Mouse (Mus musculus) hematopoietic stem cell, adult 5-6 weeks (primary cell): Measurements from ENCODE around the gene Gkn3. TPM values are rescaled to one million over a fixed set of nuclear protein-coding genes. Genes with fewer than 3 reads are reported as not detected.

Experiments
- ATAC-seq, 2 experiments: fragments of 125-278 bp in 1 of 2; replicated peaks in 1 of 2; 2 replicates each; pipeline ENCODE4 v1.8.0; 2016 to 2017; ENCODE audit warnings: inconsistent platforms in 2 of 2, mild to moderate bottlenecking in 2 of 2, moderate number of reproducible peaks in 2 of 2, low read depth in 1 of 2, moderate TSS enrichment in 1 of 2; ENCODE audit not compliant: low FRiP score in 2 of 2, poor library complexity in 2 of 2, severe bottlenecking in 2 of 2, insufficient read depth in 1 of 2, low TSS enrichment in 1 of 2
- total RNA-seq: library from RNA; stranded (forward); fragments of 172-1452, 232-1000 nt; gene quantifications from 2 replicates; pipeline ENCODE4 v1.2.3, GENCODE M21; 2017

The Gkn3 gene
- total RNA-seq, 1 experiment from 2014 or later, result 2.5 TPM

DNA sequence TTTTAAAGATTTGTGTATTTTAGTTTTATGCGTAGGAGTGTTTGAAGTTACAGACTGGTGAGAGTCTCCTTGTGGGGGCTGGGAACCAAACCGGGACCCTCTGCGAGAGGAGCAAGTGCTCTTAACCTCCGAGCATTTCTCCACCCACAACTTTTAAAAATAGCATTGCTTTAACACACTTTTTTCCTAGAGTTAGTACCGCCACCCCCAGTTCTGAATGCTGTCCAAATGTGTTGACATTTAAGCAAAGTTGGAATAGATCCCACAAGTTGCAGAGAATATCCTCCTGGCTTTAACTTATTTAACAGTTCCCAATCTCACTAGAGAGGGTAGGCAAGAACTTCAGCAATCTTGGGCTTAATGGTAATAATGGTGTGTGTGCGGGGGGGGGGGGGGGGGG lies 4.0 kb downstream of the Gkn3 start:
- ATAC-seq, result no peak

DNA sequence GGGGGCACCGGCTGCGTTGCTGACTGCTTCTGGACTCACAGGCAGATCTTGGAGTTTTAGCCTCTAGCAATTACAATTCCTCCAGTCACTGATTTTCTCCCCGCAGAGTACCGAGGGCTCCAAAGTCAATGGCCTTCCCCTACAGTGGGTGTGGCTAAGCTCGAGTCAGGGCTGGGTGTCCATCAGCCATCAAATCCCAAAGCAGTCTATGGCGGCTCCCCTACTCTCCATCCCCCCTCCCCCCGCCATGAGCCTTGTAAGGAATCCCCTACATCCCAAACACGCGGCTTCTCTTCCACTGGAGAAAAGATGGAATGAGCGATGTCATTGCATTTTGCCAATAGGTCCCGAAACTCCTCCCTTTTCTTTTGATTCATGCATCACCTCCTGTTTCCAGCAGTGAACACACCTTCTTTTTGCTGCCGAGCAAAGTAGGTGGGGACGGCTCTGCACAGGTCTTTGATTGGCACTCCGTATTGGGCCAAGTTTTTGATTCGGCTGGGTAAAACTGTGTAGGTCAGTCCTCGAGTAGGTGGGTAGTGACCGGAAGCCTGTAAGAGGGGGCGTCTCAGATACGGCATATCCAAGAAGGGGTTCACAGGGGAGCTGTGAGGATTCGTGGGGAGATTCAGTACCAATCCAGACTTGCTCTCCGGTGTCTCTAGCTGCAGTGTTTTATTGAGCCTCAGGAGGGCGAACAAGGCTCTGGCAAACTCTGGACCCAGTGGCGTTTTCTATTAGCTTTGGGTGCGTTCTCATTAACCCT lies 4.6 kb downstream of the Gkn3 start:
- ATAC-seq, result peak in 1 of 2 experiments; percentile 69; a peak in 2 of 4 replicates

DNA sequence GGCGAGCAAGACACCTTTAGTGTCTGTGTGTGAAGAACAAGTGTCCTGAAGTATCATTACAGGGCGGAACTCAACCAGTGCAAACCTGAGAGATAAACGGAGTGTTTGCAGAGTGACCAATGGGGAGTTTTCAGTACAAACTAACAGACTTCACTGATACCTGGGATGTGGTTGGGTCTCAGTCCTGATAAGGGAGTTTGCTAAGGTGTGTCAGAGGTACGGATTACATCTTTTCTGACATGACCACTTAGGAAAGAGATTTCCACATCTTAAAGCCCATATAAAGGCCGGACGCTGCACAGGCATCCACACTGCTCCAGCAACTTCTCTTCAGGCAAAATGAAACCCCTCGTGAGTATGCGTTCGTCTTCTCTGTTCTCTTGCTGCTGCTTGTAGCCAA lies 15.7 kb downstream of the Gkn3 start, which contains the start of gene Gkn2:
Gkn2 (plus strand) TSS at position 301 of the 400 bp plus-strand sequence.
- ATAC-seq, result no peak

DNA sequence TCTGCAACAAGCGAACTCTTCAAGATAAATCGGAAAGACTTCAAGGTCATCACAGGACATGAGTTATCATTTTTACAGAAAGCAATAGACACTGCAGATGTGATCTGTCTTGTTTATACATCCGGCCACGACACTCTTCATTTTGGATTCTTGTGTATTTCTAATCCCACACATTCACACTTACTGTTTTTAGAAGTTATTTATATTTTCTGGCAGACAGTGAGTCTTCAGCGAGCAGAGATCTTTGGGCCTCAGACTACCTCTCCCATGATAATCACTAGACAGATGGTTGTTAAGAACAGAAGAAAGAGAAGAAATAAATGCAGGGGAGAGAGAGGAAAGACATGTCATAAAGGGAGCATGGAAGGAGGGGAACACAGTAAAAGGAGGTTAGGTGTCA lies 19.5 kb downstream of the Gkn3 start:
- ATAC-seq, result no peak

DNA sequence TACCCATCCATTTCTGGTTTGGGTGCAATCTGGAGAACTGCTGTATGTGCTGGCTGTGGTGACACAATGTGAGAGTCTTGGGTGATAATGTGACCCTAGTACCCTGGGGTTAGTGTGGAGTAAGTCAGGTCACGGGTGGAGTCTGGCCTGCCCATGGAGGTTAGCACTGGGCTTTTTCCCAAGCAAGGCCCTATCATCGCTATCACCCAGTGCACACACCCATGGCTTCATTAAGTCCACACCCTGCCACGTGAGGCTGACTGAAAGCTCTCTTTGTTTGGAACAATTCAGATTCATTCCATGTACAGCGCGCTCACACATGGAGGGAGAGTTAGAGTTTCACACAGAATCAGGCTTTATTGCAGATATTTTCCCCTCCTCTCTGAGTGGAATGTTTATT lies 34.3 kb downstream of the Gkn3 start:
- no peak for ATAC-seq

DNA sequence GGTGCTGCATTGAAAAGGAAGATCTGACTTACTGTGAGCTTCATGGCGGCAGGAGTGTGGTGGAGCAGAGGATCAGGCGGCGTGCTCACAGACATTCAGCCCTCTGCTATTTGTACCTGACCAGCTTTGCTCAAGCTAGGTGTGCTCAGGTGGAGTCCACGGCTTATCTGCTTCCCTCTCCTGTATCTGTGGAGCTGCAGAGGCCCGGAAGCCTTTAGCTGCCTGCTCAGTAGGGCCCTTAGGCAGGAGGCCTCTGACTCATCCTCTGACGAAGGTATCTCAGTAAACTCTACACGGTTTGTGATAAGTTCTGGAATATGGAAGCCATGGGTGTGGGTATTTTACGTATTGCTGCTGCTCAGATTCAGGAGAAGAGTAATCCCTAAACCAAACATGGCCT lies 37.9 kb downstream of the Gkn3 start, which contains the start of gene Gkn1:
Gkn1 (minus strand) TSS at position 114 of the 400 bp plus-strand sequence.
- ATAC-seq, result no peak

DNA sequence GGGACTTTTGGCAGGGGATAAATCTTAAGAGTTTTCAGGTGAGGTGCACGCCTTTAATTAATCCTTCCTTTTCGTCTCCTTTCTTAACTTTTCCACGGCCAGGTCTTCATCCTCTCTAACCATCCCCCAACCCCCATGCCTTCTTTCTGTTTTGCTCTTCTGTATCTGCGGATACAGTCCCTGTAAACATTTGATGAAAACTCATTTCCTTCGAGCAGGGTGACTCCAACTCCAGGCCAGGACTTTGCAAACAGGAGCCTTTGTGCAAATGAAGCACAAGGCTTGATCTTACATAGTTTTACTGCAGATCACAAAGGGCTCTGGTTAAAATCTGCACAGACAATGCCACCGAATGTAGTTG lies 52.8 kb downstream of the Gkn3 start:
- ATAC-seq, result no peak

DNA sequence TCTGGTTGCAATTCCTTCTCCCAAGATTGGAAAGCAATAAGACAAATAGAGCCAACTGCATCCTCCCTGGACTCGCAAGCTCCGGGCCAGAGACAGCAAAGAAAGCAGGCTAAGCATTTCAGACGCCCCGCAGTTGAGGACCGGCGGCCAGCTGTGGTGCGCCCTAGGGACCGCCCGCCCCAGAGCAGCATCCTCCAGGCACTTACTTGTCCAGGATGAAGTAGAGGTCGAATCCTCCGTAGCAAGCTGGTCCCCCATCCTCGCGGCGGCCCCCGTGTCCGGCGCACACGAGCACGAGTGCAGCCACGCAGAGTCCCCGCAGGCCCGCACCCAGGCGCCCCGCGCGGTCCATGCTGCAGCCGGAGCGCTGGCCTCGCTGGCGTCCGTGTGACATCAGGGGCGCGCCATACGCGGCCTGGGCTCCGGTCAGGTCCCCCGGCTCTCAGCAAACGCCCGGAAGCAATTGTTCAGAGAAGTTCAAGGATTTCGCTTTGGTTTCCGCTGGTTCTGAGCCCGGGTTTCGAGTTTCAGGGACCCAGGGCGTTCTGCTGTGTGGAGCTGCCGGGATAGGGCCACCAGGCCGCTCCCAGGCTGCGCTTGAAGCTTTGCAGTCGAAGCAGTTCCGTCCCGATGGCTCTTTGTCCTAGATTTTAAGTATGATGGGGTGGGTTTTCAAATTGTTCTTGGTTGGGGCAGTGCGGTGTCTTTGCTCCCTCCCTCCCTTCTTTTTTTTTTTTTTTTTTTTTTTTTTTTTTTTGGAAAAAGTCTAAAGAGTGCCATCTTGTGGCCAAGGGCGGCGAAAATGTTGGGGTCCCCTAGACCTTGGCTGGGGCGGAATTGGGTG lies 53.4 kb downstream of the Gkn3 start, which contains the start of gene Antxr1:
Antxr1 (minus strand) TSS at position 731 of the 844 bp plus-strand sequence.
- ATAC-seq, result 0 out of 4 replicates have a peak, but pooled peaks of 1 of the 2 experiments have one; percentile 32

DNA sequence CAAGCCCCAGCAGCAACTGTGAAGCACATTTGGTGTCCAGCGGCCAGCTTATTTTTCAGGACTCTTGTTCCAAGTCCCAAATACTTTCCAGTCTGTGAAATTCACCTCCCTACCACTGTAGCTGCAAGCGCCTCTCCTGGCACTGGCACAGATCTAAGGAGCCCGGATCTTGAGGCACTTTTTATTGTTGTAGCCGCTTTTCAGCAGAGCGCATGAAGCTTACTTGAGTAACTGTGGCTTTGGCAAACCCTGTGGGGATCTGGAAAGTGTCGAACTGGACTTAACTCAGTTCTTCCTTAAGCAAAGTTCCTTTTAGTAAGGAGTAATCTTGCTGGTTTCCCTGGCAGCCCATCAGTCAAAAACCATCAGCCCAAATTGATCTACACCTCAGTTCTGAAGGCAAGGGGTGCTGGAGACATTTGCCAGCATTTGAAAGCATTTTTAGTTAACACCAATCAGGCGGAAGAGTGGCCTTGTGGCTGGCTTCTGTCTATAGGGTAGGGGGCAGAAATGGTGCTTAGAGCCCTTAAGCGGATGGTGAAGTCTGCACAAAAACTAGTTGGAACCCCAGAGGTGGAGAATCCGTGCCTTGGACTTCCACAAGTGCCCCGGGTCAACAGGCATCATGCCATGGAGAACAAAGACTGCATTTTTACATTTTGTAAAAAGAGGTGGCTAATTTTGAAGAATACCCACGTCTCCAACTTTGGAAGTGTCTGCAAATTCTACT lies 54.2 kb downstream of the Gkn3 start:
- no peak for ATAC-seq

Other genes with a start within 250 kb of the Gkn3 start
- 0.10 and 2.5 TPM in 2 replicates for gene Antxr1, start 53.1 kb downstream of the Gkn3 start, total RNA-seq
- not detected in 2 replicates for gene Gkn1, start 38.0 kb downstream of the Gkn3 start, total RNA-seq
- not detected in 2 replicates for gene Gkn2, start 15.6 kb downstream of the Gkn3 start, total RNA-seq
- gene Bmp10, start 40.1 kb upstream of the Gkn3 start, total RNA-seq, result not detected in 2 replicates
- 59.3 and 82.2 TPM in 2 replicates for gene Arhgap25, start 144.3 kb upstream of the Gkn3 start, total RNA-seq
- 0.06 and 0.55 TPM in 2 replicates for gene Prokr1, start 201.8 kb upstream of the Gkn3 start, total RNA-seq